Mouse (Mus musculus) hindbrain, postnatal 0 days (tissue): ENCODE measurements around the gene Phldb2. TPM values are rescaled to one million over a fixed set of nuclear protein-coding genes. Genes with fewer than 3 reads are reported as not detected.

Experiments
- ATAC-seq: fragments of 200-750 bp; cut with Nextera tagmentation; 2 replicates; pipeline ENCODE4 v1.8.0; 2017; ENCODE audit warnings: mild to moderate bottlenecking, moderate TSS enrichment, moderate library complexity
- DNase-seq: peaks from one replicate; pipeline ENCODE4 v3.0.0-alpha.2; 2015; ENCODE audit warnings: low spot score
- H3K27ac ChIP-seq: fragments of 300-500 bp; sonication (generic); 2 replicates; pipeline ENCODE4 v1.5.1; 2014; ENCODE audit warnings: mild to moderate bottlenecking
- H3K27me3 ChIP-seq: fragments of 300-500 bp; sonication (generic); 2 replicates; pipeline ENCODE4 v1.6.1; 2014; ENCODE audit warnings: low read length, mixed read lengths; ENCODE audit not compliant: insufficient read depth
- H3K36me3 ChIP-seq: fragments of 300-500 bp; sonication (generic); 2 replicates; pipeline ENCODE4 v1.6.1; 2014; ENCODE audit warnings: low read length, mixed read lengths; ENCODE audit not compliant: insufficient read depth
- H3K4me1 ChIP-seq: fragments of 300-500 bp; sonication (generic); 2 replicates; pipeline ENCODE4 v1.6.1; 2014; ENCODE audit warnings: antibody characterized with exemption, low read length, mixed read lengths; ENCODE audit not compliant: insufficient read depth
- H3K4me2 ChIP-seq: fragments of 300-500 bp; sonication (generic); 2 replicates; pipeline ENCODE4 v1.6.1; 2014; ENCODE audit warnings: low read depth, mild to moderate bottlenecking, low read length, moderate library complexity, mixed read lengths
- H3K4me3 ChIP-seq: fragments of 300-500 bp; sonication (generic); 2 replicates; pipeline ENCODE4 v1.5.1; 2014; ENCODE audit warnings: low read length
- H3K9ac ChIP-seq: fragments of 300-500 bp; sonication (generic); replicated peaks from 2 replicates; pipeline ENCODE4 v1.6.1; 2014; ENCODE audit warnings: mild to moderate bottlenecking, low read length, moderate library complexity, mixed read lengths
- H3K9me3 ChIP-seq: fragments of 300-500 bp; sonication (generic); 2 replicates; pipeline ENCODE4 v1.6.1; 2016; ENCODE audit warnings: low read length, mixed read lengths
- CTCF ChIP-seq: IDR thresholded peaks from 2 replicates; pipeline ENCODE4 v1.5.1; 2016; ENCODE audit warnings: antibody characterized with exemption, control low read depth, low read depth
- WGBS: fragments of 180-500 bp; shearing (Covaris S2); extraction: QIAGEN DNeasy Blood & Tissue Kit; methylation state at CpG from one replicate; pipeline ENCODE4 v1.1.7; 2014; 5-methylcytosine and 5-hydroxymethylcytosine counted together
- polyA plus RNA-seq: library from polyadenylated mRNA; unstranded; fragments of >200 nt; fragmentation: Nextera tagmentation; extraction: Ambion mirVana; gene quantifications from 2 replicates; pipeline ENCODE4 v1.2.1, GENCODE M21; 2015
- total RNA-seq: library from RNA; depleted of rRNA; stranded (reverse); fragments of >200 nt; gene quantifications from 2 replicates; pipeline ENCODE4 v1.2.3, GENCODE M21; 2014

The Phldb2 gene
- total and polyA plus RNA-seq, 2 experiments from 2014 or later: 4.5 to 7.2 TPM

DNA sequence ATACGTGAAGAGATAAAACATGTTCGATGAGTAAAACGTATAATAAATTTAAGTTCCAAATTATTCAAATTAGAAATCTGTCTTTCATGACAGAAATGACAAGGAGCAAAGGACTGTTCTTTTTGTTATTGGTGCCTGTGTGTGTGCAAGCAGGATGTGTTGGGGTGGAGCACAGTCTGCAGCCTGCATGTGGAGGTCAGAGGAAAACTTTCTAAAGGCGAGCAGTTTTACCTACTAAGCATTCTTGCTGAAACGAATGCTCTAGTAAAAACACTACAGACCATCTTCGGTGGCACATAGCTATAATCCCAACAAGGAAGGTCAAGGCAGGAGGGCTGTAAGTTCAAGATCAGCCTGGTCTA, 120.7 kb downstream of the Phldb2 start:
- Histone ChIP-seq H3K4me3 (no peak overlapping the region), H3K36me3 (no peaks in the 10 kb centered on the region), H3K4me2 (no peak overlapping the region), H3K27ac (no peak overlapping the region), H3K4me1 (no peaks in the 10 kb centered on the region), H3K27me3 (no peaks in the 10 kb centered on the region), H3K9ac (no peak overlapping the region), H3K9me3 (no peaks in the 10 kb centered on the region)
- no peak for TF ChIP-seq CTCF
- DNase-seq (no peak), ATAC-seq (no peak)
- WGBS: 79% methylated on average over 6 of the region's 6 CpGs

DNA sequence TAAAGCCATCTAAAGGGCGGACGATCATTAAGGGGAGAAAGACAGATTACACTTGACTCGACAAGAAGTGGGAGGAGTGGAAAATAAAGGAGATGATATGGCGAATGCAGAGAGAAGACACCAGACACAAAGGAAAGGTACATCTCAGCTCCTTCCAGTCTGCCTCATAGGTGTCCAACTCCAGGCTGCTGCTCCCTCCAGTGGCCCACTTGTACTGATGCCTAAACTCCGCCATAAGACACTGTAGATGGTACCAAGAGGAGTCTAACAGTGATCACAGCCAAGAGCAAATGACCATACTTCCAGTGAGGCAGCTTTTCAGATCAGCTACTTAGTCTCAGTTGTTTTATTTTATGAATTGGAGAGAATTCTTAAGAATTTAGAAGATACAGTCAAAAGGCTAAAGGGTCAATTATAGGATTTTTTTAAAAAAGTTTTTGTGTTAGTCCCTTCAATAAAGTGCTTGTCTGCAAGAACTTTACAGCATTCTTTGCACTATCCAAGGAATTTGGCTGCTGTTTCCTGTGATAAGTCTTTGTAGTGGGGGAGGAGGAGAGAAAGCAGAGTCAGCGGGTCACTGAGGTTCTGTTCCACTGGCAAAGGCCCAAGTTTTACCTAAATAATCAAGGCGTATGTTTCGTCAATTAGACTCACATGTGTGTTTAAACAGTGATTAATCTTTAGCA, 121.2 kb downstream of the Phldb2 start:
- Histone ChIP-seq H3K36me3 (no peaks in the 10 kb centered on the region), H3K27me3 (no peaks in the 10 kb centered on the region), H3K4me1 (no peaks in the 10 kb centered on the region), H3K9ac (no peak overlapping the region), H3K4me2 (no peak overlapping the region), H3K27ac (no peak overlapping the region), H3K9me3 (no peaks in the 10 kb centered on the region), H3K4me3 (no peak overlapping the region)
- TF ChIP-seq CTCF: peak; percentile 41; the same call in 1 of the 2 replicates
- ATAC-seq: no peak
- no peak for DNase-seq
- WGBS: 76% methylated on average over 8 of the region's 8 CpGs

DNA sequence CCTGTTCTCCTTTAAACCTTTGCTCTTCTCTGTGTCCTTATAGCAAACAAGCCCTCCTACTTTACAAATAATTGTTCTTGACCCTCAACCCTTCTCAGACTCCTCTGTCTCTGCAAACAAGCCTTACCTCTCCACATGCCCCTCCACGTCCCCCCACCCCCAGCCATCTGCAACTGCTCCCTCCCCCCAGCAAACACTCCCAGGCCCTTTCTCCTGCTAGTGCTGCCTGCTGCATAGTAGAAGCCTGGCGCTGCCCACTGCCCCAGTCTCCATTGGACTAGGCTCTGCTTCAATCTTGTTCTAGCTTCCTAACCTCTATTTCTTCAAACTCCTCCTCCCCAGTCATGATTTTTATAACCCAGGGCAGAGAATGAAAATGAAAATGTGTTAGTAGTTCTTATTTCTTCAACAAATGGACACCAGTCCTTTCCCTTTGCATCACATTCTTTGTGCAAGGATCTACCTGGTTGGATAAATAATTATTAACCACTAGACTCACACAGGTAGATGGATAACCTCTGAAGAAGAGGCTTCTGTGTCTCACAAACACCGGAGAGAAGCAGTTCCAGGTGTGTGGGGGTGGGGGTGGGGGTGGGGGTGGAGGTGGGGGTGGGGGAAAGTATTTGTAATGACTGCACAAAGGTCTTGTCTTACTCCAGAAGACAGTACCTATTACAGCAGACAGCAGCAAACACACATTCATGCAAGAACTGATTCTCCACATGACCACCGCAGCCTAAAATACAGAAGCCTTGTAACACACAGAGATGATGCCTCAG, 122.1 kb downstream of the Phldb2 start:
- TF ChIP-seq CTCF: no peak
- no peaks in the 10 kb centered on the region for H3K36me3 ChIP-seq
- no peaks in the 10 kb centered on the region for H3K9me3 ChIP-seq
- ATAC-seq (no peak), DNase-seq (no peak)
- no peak overlapping the region for H3K27ac ChIP-seq
- H3K9ac ChIP-seq: no peak overlapping the region
- H3K4me3 ChIP-seq: no peak overlapping the region
- no peaks in the 10 kb centered on the region for H3K27me3 ChIP-seq
- H3K4me2 ChIP-seq: no peak overlapping the region
- H3K4me1 ChIP-seq: no peaks in the 10 kb centered on the region
- WGBS: 53% methylated on average over 4 of the region's 4 CpGs

DNA sequence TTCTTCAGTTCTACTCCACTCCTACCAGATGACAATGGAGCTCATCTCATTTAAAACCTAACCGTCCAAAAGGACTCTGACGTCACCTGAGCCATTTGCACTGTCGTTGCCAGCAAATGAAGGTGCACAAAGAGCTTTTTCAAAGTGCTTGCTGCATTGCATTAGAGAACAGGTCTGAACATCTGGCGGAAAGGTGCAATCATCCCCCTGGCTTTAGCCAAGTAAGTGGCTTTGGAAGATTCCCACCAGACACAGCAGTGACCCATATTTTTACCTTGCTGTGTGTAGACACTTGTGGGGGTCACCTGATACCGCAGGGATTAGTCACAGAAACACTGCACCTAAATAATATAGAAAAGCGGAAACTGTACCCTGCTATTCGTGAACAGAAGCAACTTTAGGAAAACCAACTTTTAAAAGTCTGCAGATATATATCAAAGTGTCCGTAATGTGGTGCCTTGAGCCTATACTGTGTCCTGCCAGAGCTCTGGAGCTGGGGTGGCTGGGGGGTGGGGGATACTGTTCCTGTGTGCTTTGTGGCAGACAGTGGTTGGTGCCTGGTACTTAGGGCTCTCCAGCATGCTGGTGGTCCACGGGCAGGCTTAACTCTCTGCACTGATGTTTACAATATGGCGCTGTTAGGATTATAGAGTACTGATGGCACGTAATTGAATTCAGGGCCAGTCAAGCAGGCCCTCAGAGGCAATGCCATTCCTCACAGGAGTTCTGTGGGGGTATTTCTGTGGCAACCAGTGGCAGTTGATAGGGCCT, 123.1 kb downstream of the Phldb2 start:
- TF ChIP-seq CTCF: no peak
- Histone ChIP-seq H3K27ac (no peak overlapping the region), H3K9me3 (no peaks in the 10 kb centered on the region), H3K4me1 (no peaks in the 10 kb centered on the region), H3K9ac (no peak overlapping the region), H3K27me3 (no peaks in the 10 kb centered on the region), H3K36me3 (no peaks in the 10 kb centered on the region), H3K4me2 (no peak overlapping the region), H3K4me3 (no peak overlapping the region)
- WGBS: 74% methylated on average over 11 of the region's 11 CpGs
- DNase-seq: no peak
- no peak for ATAC-seq

DNA sequence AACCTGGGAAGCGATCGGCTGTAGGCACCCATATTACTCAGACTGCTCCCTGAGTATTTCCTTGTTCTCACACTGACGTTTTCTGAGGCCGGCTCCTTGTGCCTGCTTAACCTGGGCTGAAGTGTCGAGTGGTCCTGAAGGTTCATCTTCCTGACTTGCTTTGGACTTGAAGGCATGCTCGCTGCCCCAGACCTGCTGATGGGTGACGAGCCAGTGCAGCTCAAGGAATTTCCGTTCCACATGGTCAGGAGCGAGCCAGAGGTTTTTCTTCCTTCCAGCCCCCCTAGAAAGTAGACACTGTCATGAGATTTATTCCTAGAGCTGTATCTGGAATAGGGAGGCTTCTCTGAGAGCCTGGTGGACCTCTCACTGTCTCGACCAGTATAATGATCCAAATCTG, 128.1 kb downstream of the Phldb2 start:
- no peaks in the 10 kb centered on the region for H3K36me3 ChIP-seq
- TF ChIP-seq CTCF: no peak
- DNase-seq (no peak), ATAC-seq (no peak)
- H3K4me1 ChIP-seq: no peaks in the 10 kb centered on the region
- H3K27me3 ChIP-seq: no peaks in the 10 kb centered on the region
- H3K9me3 ChIP-seq: no peaks in the 10 kb centered on the region
- H3K4me3 ChIP-seq: no peak overlapping the region
- H3K9ac ChIP-seq: no peak overlapping the region
- no peak overlapping the region for H3K4me2 ChIP-seq
- WGBS: 94% methylated on average over 10 of the region's 10 CpGs
- H3K27ac ChIP-seq: no peak overlapping the region

DNA sequence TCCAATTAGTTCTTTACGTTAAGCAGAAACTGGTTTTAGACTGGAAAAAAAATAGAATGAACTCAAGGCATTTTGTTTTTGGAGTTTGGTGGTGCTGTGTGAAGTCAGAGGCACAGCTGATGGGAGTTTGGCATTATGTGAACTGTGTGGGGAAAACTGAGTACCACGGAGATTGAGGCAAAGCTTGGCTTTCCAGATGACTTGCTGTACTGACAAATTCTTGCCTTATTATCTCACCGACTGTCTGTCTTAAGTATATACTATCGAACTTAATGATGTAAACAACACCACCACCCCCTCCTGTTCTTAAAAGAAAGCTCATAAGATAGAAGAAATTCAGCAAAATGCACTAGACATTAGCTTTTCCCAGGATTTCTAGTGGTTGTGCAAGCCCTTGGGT, 129.4 kb downstream of the Phldb2 start:
- Histone ChIP-seq H3K4me1 (no peaks in the 10 kb centered on the region), H3K9me3 (no peaks in the 10 kb centered on the region), H3K4me3 (no peak overlapping the region), H3K27ac (no peak overlapping the region), H3K27me3 (no peaks in the 10 kb centered on the region), H3K4me2 (no peak overlapping the region), H3K36me3 (no peaks in the 10 kb centered on the region), H3K9ac (no peak overlapping the region)
- no peak for TF ChIP-seq CTCF
- WGBS: 67% methylated on average over 4 of the region's 4 CpGs
- ATAC-seq (no peak), DNase-seq (no peak)
